Mouse (Mus musculus) intestine, embryonic 16.5 days (tissue): ENCODE measurements around the gene Napepld. TPM values are rescaled to one million over a fixed set of nuclear protein-coding genes. Genes with fewer than 3 reads are reported as not detected.
A peak's percentile ranks its signal among the peaks of the same experiment; 100 is the strongest.

Experiments used
- ATAC-seq: fragments of 200-750 bp; cut with Nextera tagmentation; 2 replicates; pipeline ENCODE4 v1.8.0; 2017; ENCODE audit warnings: moderate TSS enrichment, moderate library complexity
- H3K27ac ChIP-seq: fragments of 300-500 bp; sonication (generic); 2 replicates; pipeline ENCODE4 v1.5.1; 2014; ENCODE audit warnings: mild to moderate bottlenecking, low read length
- H3K27me3 ChIP-seq: fragments of 300-500 bp; sonication (generic); replicated peaks from 2 replicates; pipeline ENCODE4 v1.6.1; 2014; ENCODE audit warnings: low read length, control low read depth, mixed read lengths; ENCODE audit not compliant: control insufficient read depth, insufficient read depth
- H3K36me3 ChIP-seq: fragments of 300-500 bp; sonication (generic); 2 replicates; pipeline ENCODE4 v1.6.1; 2014; ENCODE audit warnings: low read length, control low read depth; ENCODE audit not compliant: control insufficient read depth, insufficient read depth
- H3K4me1 ChIP-seq: fragments of 300-500 bp; sonication (generic); 2 replicates; pipeline ENCODE4 v1.6.1; 2014; ENCODE audit warnings: low read length, control low read depth, mixed read lengths; ENCODE audit not compliant: control insufficient read depth, insufficient read depth
- H3K4me2 ChIP-seq: fragments of 300-500 bp; sonication (generic); 2 replicates; pipeline ENCODE4 v1.6.1; 2014; ENCODE audit warnings: low read depth, low read length, control low read depth
- H3K4me3 ChIP-seq: fragments of 300-500 bp; sonication (generic); 2 replicates; pipeline ENCODE4 v1.5.1; 2014; ENCODE audit warnings: mild to moderate bottlenecking, low read length
- H3K9ac ChIP-seq: fragments of 300-500 bp; sonication (generic); 2 replicates; pipeline ENCODE4 v1.6.1; 2014; ENCODE audit warnings: low read depth, low read length
- H3K9me3 ChIP-seq: fragments of 300-500 bp; sonication (generic); 2 replicates; pipeline ENCODE4 v1.6.1; 2016; ENCODE audit warnings: low read length, control low read depth; ENCODE audit not compliant: control insufficient read depth
- WGBS: fragments of 180-500 bp; shearing (Covaris S2); extraction: QIAGEN DNeasy Blood & Tissue Kit; methylation state at CpG from one replicate; pipeline ENCODE4 v1.1.7; 2014; 5-methylcytosine and 5-hydroxymethylcytosine counted together
- polyA plus RNA-seq: library from polyadenylated mRNA; unstranded; fragments of >200 nt; fragmentation: Nextera tagmentation; extraction: Ambion mirVana; gene quantifications from 2 replicates; pipeline ENCODE4 v1.2.1, GENCODE M21; 2015

The Napepld gene
- polyA plus RNA-seq, 1 experiment from 2014 or later: 3.1 TPM

DNA sequence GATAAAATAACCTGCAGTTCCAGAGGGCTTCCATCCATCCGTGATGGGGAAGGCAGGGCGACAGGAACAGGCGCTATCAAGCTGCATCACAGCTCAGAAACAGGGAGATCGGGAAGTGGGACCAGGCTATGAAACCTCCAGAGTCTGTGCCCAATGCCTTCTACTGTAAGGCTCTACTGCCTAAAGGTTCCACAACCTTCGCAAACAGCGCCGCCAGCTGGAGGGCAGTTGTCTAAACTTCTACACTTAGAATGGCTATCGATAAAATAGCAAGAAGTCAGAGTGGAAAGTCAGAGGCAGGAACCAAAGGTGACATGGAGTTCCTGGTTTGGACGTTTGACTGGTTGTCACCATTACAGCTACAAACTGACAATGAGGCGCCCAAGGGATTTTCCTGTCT is 34.4 kb upstream of the Napepld start:
- Histone ChIP-seq H3K36me3 (0 out of 2 replicates have a peak, but pooled peaks cover 7% of the 10 kb centered on the region), H3K27ac (no peak overlapping the region), H3K4me3 (peak overlapping the region; percentile 16), H3K27me3 (no peaks in the 10 kb centered on the region), H3K9ac (0 out of 2 replicates have a peak overlapping the region, but pooled peaks have one; percentile 3), H3K4me1 (peaks cover 14% of the 10 kb centered on the region), H3K9me3 (no peaks in the 10 kb centered on the region), H3K4me2 (peak overlapping the region; percentile 5; the same call in 1 of the 2 replicates)
- 31% methylated on average over 10 of the region's 10 CpGs for WGBS
- ATAC-seq: no peak

- ATAC-seq: no peak
- Histone ChIP-seq H3K9ac (no peak overlapping the region), H3K36me3 (0 out of 2 replicates have a peak, but pooled peaks cover 3% of the 10 kb centered on the region), H3K9me3 (no peaks in the 10 kb centered on the region), H3K4me3 (peak overlapping the region; percentile 16), H3K4me1 (peaks cover 14% of the 10 kb centered on the region), H3K27me3 (no peaks in the 10 kb centered on the region), H3K4me2 (no peak overlapping the region; the same call in 1 of the 2 replicates), H3K27ac (no peak overlapping the region)
- WGBS: 81% methylated on average over 20 of the region's 20 CpGs
These were observed 33.9 kb upstream of the Napepld start for GRCm38 (mm10) chr5:21735100-21735499.

DNA sequence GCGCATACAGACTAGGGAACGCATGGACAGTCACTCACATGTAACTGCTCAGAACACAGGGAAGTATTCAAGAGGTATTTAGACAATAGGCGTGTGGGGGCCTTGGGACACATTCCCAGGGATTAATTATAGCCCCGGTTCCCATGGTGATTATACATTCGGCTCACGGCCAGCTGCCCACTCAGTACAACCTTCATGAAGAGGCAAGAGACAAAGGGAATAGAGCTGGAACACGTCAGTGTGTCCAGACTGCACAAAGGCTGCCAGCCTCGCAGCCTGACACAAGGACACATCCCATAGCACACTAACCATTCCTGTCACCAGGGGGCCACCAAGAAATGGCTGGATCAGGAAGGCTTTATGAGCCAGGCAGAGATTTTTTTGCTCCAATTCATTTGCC is 31.7 kb upstream of the Napepld start:
- Histone ChIP-seq H3K9me3 (no peaks in the 10 kb centered on the region), H3K4me1 (peaks cover 9% of the 10 kb centered on the region), H3K36me3 (no peaks in the 10 kb centered on the region), H3K4me3 (no peak overlapping the region), H3K27ac (no peak overlapping the region), H3K4me2 (no peak overlapping the region), H3K9ac (no peak overlapping the region), H3K27me3 (no peaks in the 10 kb centered on the region)
- peak; percentile 25; the same call in 1 of the 2 replicates for ATAC-seq
- WGBS: 33% methylated on average over 8 of the region's 8 CpGs

DNA sequence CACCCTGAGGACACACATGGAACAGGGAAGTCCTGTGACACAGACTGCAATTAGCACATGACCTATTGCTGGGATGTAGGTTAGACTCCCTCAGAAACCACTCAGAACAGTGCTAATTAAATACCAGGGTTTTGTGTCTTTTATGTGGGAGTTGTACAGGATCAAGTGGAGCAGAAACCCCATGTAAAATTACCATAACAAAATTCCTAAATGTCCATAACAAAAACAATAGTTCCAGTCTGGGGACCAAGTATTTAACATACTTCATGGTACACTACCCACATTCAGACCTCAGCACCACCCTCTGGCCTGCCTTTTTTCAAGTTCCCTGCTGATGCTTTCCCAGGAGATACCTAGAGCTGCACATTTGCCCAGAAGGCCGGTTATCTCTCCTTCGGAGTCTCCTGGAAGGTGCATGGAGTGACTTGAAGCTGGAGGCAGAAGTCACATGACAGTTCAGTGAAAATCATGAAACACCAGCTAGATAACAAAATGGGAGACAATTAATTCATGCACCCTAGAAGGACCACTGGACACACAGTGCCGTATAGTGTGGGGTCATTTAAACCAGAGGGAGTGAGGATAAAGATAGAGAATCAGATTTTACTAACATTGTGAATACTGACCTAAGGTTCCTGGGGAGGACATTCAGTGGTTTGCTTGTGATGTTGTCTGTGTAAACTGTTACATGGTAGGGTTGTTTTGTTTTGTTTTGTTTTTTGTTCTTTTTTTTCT is 31.1 kb upstream of the Napepld start:
- Histone ChIP-seq H3K36me3 (no peaks in the 10 kb centered on the region), H3K27ac (no peak overlapping the region), H3K4me2 (no peak overlapping the region), H3K4me1 (0 out of 2 replicates have a peak, but pooled peaks cover 5% of the 10 kb centered on the region), H3K9ac (no peak overlapping the region), H3K9me3 (no peaks in the 10 kb centered on the region), H3K4me3 (no peak overlapping the region), H3K27me3 (no peaks in the 10 kb centered on the region)
- no peak for ATAC-seq
- 73% methylated on average over 3 of the region's 3 CpGs for WGBS

GRCm38 (mm10) chr5:21729107-21729506 is 27.9 kb upstream of the Napepld start:
- WGBS: 83% methylated on average over 5 of the region's 5 CpGs
- no peak overlapping the region for H3K9ac ChIP-seq
- H3K36me3 ChIP-seq: no peaks in the 10 kb centered on the region
- H3K27me3 ChIP-seq: no peaks in the 10 kb centered on the region
- no peaks in the 10 kb centered on the region for H3K9me3 ChIP-seq
- H3K4me3 ChIP-seq: no peak overlapping the region
- H3K4me2 ChIP-seq: no peak overlapping the region
- H3K27ac ChIP-seq: no peak overlapping the region
- H3K4me1 ChIP-seq: 0 out of 2 replicates have a peak, but pooled peaks cover 5% of the 10 kb centered on the region
- no peak for ATAC-seq

DNA sequence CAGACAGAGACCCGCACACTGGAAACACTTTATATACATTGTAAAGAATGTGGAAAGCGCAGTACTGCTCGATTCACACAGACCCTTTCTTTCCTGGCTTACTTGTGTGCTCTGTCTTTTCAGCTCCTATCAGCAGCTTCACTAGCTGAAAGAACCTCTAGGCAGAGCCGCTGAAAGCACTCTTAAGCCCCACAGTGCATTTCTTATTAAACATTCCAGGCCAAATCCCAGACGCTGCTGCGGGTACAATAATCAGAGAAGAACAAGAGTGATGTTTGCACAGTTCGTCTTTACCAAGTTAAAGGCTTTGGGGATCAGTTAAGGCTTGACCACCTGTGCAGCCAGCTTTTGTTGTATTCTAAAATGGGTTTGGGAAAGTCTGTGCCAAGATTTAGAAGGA is 23.7 kb upstream of the Napepld start:
- Histone ChIP-seq H3K4me2 (no peak overlapping the region), H3K27me3 (no peaks in the 10 kb centered on the region), H3K9ac (peak overlapping the region; percentile 27; the same call in 1 of the 2 replicates), H3K4me1 (no peaks in the 10 kb centered on the region), H3K27ac (peak overlapping the region; percentile 20), H3K9me3 (no peaks in the 10 kb centered on the region), H3K36me3 (no peaks in the 10 kb centered on the region), H3K4me3 (no peak overlapping the region)
- 34% methylated on average over 7 of the region's 7 CpGs for WGBS
- no peak for ATAC-seq

GRCm38 (mm10) chr5:21724427-21724826 is 23.2 kb upstream of the Napepld start:
- H3K36me3 ChIP-seq: no peaks in the 10 kb centered on the region
- WGBS: 62% methylated on average over 1 of the region's 1 CpGs
- no peak for ATAC-seq
- no peaks in the 10 kb centered on the region for H3K9me3 ChIP-seq
- no peaks in the 10 kb centered on the region for H3K4me1 ChIP-seq
- no peak overlapping the region for H3K9ac ChIP-seq
- H3K4me2 ChIP-seq: no peak overlapping the region
- H3K27me3 ChIP-seq: no peaks in the 10 kb centered on the region
- H3K4me3 ChIP-seq: no peak overlapping the region
- H3K27ac ChIP-seq: peak overlapping the region; percentile 20

GRCm38 (mm10) chr5:21719209-21719608 is 18.0 kb upstream of the Napepld start:
- H3K4me2 ChIP-seq: no peak overlapping the region
- H3K4me1 ChIP-seq: no peaks in the 10 kb centered on the region
- ATAC-seq: no peak
- H3K4me3 ChIP-seq: no peak overlapping the region
- H3K27me3 ChIP-seq: no peaks in the 10 kb centered on the region
- 95% methylated on average over 2 of the region's 2 CpGs for whole genome bisulfite sequencing
- H3K36me3 ChIP-seq: no peaks in the 10 kb centered on the region
- H3K27ac ChIP-seq: no peak overlapping the region
- H3K9me3 ChIP-seq: no peaks in the 10 kb centered on the region
- no peak overlapping the region for H3K9ac ChIP-seq

DNA sequence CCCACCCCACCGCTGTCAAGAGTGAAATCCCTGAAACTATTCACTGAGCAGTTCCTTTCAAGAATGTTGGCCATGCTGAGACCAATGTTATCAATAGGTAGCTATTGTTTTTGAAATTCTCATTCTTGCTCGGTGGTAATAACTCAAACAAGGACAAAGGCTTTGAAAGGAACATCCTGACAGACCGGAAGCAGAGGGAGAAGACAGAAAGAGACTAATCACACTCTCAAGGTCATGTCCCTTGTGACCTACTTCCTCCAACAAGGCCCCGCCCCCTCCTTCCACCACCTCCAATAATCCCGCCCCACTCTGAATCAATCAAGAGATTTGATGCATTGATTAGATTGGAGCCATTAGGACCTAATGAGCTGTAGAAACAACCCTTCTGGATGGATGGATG is 17.4 kb upstream of the Napepld start:
- Histone ChIP-seq H3K27ac (no peak overlapping the region), H3K36me3 (no peaks in the 10 kb centered on the region), H3K9me3 (no peaks in the 10 kb centered on the region), H3K9ac (no peak overlapping the region), H3K4me1 (no peaks in the 10 kb centered on the region), H3K27me3 (no peaks in the 10 kb centered on the region), H3K4me3 (no peak overlapping the region), H3K4me2 (no peak overlapping the region)
- 83% methylated on average over 5 of the region's 5 CpGs for WGBS
- no peak for ATAC-seq
